In genomic region chr2:104444776-104445175, GRCm38 (mm10) we compare ENCODE assay signal across 8 mouse cellular contexts. TPM values are rescaled to one million over a fixed set of nuclear protein-coding genes. Genes with fewer than 3 reads are reported as not detected.
A peak's percentile ranks its signal among the peaks of the same experiment; 100 is the strongest.
DNase-seq lines count a peak whose midpoint lies in the region; ATAC-seq lines count a peak whose summit lies in the region.

No protein-coding gene starts in this region.

- no peak overlapping the region for H3K9ac ChIP-seq in limb, embryonic 11.5 days (ENCODE audit: low read length)
- H3K9ac ChIP-seq in midbrain, embryonic 14.5 days (replicated peaks; ENCODE audit: low read length): no peak overlapping the region

- peak; percentile 84 for DNase-seq in 3T3-L1 (ENCODE audit: low read depth, low spot score)
- DNase-seq in adrenal gland, adult 18-20 months (ENCODE audit: low spot score in 2 of 2): peak; percentile 40
- peak; percentile 75 for DNase-seq in embryo, embryonic 11 days
- DNase-seq in kidney, adult 11 months: peak; percentile 74
- peak; percentile 64 for DNase-seq in limb, embryonic 11.5 days (ENCODE audit: low spot score)
- DNase-seq in midbrain, embryonic 14.5 days: peak; percentile 79
- DNase-seq in spleen, postnatal 10 days (ENCODE audit: low spot score in 2 of 2): peak; percentile 15 to 44

- H3K27me3 ChIP-seq in limb, embryonic 11.5 days (ENCODE audit: control insufficient read depth, insufficient read depth, low read length): no peaks in the 10 kb centered on the region
- no peaks in the 10 kb centered on the region for H3K27me3 ChIP-seq in midbrain, embryonic 14.5 days (ENCODE audit: control insufficient read depth, insufficient read depth, low read length)

- no peaks in the 10 kb centered on the region for H3K4me1 ChIP-seq in limb, embryonic 11.5 days (ENCODE audit: control insufficient read depth, insufficient read depth, low read length)
- no peaks in the 10 kb centered on the region for H3K4me1 ChIP-seq in midbrain, embryonic 14.5 days (ENCODE audit: control insufficient read depth, insufficient read depth, low read length)

- WGBS in limb, embryonic 11.5 days: 41% methylated on average over 2 of the region's 2 CpGs
- WGBS in midbrain, embryonic 14.5 days: 41% methylated on average over 2 of the region's 2 CpGs

- H3K36me3 ChIP-seq in limb, embryonic 11.5 days (ENCODE audit: control insufficient read depth, insufficient read depth, low read length): no peaks in the 10 kb centered on the region
- H3K36me3 ChIP-seq in midbrain, embryonic 14.5 days (ENCODE audit: control insufficient read depth, insufficient read depth, low read length): 0 out of 2 replicates have a peak, but pooled peaks cover 4% of the 10 kb centered on the region

- H3K4me2 ChIP-seq in limb, embryonic 11.5 days (ENCODE audit: low read depth, severe bottlenecking): no peak overlapping the region
- no peak overlapping the region for H3K4me2 ChIP-seq in midbrain, embryonic 14.5 days (ENCODE audit: low read length)

- no peak overlapping the region for H3K27ac ChIP-seq in limb, embryonic 11.5 days (replicated peaks; ENCODE audit: low read depth, low read length)
- H3K27ac ChIP-seq in midbrain, embryonic 14.5 days (replicated peaks; ENCODE audit: low read depth, low read length): no peak overlapping the region

- no peak overlapping the region for H3K4me3 ChIP-seq in limb, embryonic 11.5 days (ENCODE audit: low read depth, low read length)
- H3K4me3 ChIP-seq in midbrain, embryonic 14.5 days (replicated peaks; ENCODE audit: low read depth, low read length): no peak overlapping the region

- peak; percentile 81 for ATAC-seq in granulocyte monocyte progenitor cell, adult 5-6 weeks (replicated peaks; ENCODE audit: poor library complexity, severe bottlenecking)
- no peak for ATAC-seq in limb, embryonic 11.5 days (ENCODE audit: insufficient number of reproducible peaks, low FRiP score, low TSS enrichment, low read depth)
- peak; percentile 55; the same call in 1 of the 2 replicates for ATAC-seq in midbrain, embryonic 14.5 days (ENCODE audit: low FRiP score, low TSS enrichment)

- no peaks in the 10 kb centered on the region for H3K9me3 ChIP-seq in limb, embryonic 11.5 days (ENCODE audit: control insufficient read depth, low read length)
- no peaks in the 10 kb centered on the region for H3K9me3 ChIP-seq in midbrain, embryonic 14.5 days (ENCODE audit: control insufficient read depth, low read length)

RNA-seq across cellular contexts. Expression of gene D430041D05Rik, which starts 34.0 kb away (rescaled TPM):
- 10 to 100 TPM in 1 of 2 experiments, 1 to 10 TPM in 1; 7.0 to 11.9 TPM for total RNA-seq in adrenal gland, adult 18-20 months (2021)
- total RNA-seq in granulocyte monocyte progenitor cell, adult 5-6 weeks (2014; fragmentation: Nextera tagmentation): not detected in 2 replicates
- total RNA-seq in granulocyte monocyte progenitor cell, adult 5-6 weeks (2017): not detected in 2 replicates
- 0.97 and 1.1 TPM in 2 replicates for polyA plus RNA-seq in limb, embryonic 11.5 days (2014; fragmentation: Nextera tagmentation; extraction: Ambion mirVana)
- 12.0 and 12.8 TPM in 2 replicates for polyA plus RNA-seq in midbrain, embryonic 14.5 days (2014; fragmentation: Nextera tagmentation; extraction: Ambion mirVana)

RNA-seq across cellular contexts. Expression of gene Hipk3, which starts 49.5 kb away (rescaled TPM):
- 100 to 1,000 TPM; 116 to 139 TPM for total RNA-seq in adrenal gland, adult 18-20 months (2021)
- total RNA-seq in granulocyte monocyte progenitor cell, adult 5-6 weeks (2014; fragmentation: Nextera tagmentation): 36.0 and 40.5 TPM in 2 replicates
- total RNA-seq in granulocyte monocyte progenitor cell, adult 5-6 weeks (2017): 35.9 and 41.3 TPM in 2 replicates
- 13.5 and 14.2 TPM in 2 replicates for polyA plus RNA-seq in limb, embryonic 11.5 days (2014; fragmentation: Nextera tagmentation; extraction: Ambion mirVana)
- 9.4 and 12.1 TPM in 2 replicates for polyA plus RNA-seq in midbrain, embryonic 14.5 days (2014; fragmentation: Nextera tagmentation; extraction: Ambion mirVana)

Comparison
In these comparisons a context has a peak if more than half of its experiments do, and no peak if none do; other contexts are left out.
1. DNase-seq: peak in every context shown above with its lines; median percentile 84 in 3T3-L1; 79 in midbrain, embryonic 14.5 days; 75 in embryo, embryonic 11 days; 74 in kidney, adult 11 months; 64 in limb, embryonic 11.5 days; 40 in adrenal gland, adult 18-20 months; 30 in spleen, postnatal 10 days.
2. RNA of gene D430041D05Rik, which starts 34.0 kb away (total RNA-seq): 7.0 to 11.9 TPM in adrenal gland, adult 18-20 months; not detected in granulocyte monocyte progenitor cell, adult 5-6 weeks; every median in the first group is over 4 times any median in the second.